Mouse (Mus musculus): ENCODE data around the gene Otoa.

Gene Otoa

GRCm38 (mm10) chr7:121082949-121083513, 1.6 kb downstream of the Otoa start:
- no peak for DNase-seq (ENCODE audit: low read depth)

- no peak for DNase-seq (ENCODE audit: low read depth)
Measured at GRCm38 (mm10) chr7:121084840-121085453, 3.5 kb downstream of the Otoa start.

- no peak for DNase-seq (ENCODE audit: low read depth)
Measured at GRCm38 (mm10) chr7:121085500-121085899, 4.0 kb downstream of the Otoa start.

- no peak for DNase-seq (ENCODE audit: low read depth)
Measured at GRCm38 (mm10) chr7:121088745-121089144, 7.3 kb downstream of the Otoa start.

GRCm38 (mm10) chr7:121090748-121091147, 9.3 kb downstream of the Otoa start:
- no peak for DNase-seq (ENCODE audit: low read depth)

GRCm38 (mm10) chr7:121093026-121093425, 11.6 kb downstream of the Otoa start:
- no peak for DNase-seq (ENCODE audit: low read depth)

- DNase-seq (ENCODE audit: low read depth) = no peak
Measured at GRCm38 (mm10) chr7:121098614-121099389, 17.4 kb downstream of the Otoa start.

DNA sequence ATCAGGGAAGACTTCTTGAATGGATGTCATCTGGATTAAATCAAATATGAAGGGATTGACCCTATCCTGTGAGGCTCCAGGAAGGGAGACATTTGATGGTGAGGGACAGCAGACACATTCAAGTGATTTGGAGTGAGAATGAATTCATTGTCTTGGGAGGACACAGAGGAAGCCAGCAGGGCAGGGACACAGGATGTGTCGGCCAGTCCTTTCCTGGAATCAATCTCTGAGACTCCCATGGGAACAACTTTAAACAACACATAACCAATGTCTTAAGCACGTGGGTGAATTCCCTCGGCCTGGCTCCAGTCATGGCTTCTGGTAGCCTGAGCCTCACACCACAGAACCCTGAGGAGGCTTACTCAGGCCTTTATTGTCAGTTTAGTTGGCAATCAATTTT, 26.4 kb downstream of the Otoa start:
- no peak for DNase-seq (ENCODE audit: low read depth)

DNA sequence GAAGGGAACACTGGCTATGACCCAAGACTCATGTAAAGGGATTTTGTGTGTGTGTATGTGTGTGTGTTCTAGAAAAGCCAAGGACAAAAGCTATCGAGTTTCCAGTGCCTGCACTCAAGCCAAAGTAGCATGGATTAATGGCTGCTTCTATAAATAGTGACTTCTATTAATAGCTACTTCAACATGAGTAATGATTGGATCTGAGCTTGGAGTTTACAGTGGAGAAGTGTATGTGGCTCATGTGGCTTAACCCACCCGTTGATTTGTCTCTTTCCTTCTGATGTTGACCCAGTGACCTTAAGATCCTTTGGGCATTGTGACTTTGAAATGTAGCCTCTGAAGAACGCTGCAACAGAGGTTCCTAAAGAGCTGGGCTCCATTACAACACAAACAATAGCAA, 29.9 kb downstream of the Otoa start:
- DNase-seq (ENCODE audit: low read depth) = no peak

DNA sequence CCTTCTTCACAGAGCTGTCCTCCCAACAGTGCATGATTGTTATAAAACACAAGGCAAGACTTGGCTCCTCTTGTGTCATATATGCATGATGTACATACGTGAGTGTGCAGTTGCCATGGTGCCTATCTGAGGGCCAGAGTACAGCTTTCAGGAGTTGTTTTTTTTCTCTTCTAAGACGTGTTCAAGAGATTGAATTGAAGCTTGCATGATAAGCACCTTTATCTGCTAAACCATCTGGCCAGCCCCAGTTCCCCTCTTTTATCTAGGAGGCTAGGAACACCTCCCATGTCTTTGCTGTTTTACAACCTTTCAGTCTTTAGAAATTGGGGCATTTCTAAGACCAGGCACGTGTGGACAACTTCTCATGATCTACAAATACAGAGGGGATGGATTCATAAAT, 30.3 kb downstream of the Otoa start:
- DNase-seq (ENCODE audit: low read depth) = no peak

GRCm38 (mm10) chr7:121120143-121120818, 38.8 kb downstream of the Otoa start:
- DNase-seq (ENCODE audit: low read depth) = peak; percentile 76

GRCm38 (mm10) chr7:121130837-121131236, 49.4 kb downstream of the Otoa start:
- no peak for DNase-seq (ENCODE audit: low read depth)

DNA sequence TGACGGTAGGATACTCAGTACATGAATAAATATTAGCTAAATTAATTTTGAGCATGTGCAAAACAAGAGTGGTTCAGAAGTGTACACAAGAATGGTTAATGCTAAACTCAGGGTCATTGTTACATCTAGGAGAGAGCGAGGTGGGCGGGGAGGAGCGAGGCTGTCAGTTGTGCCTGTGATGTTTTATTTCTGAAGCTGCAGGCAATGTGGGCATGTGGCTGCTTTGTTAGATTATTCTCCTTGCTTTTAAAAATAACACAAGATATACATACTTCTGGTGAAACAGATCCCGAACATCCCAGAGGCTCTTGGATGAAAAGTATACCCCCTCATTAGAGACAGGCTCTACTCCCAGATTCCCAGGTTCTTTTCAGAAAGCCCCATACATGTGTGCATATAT, 59.8 kb downstream of the Otoa start:
- DNase-seq (ENCODE audit: low read depth) = no peak

GRCm38 (mm10) chr7:121150662-121151061, 69.2 kb downstream of the Otoa start:
- DNase-seq (ENCODE audit: low read depth) = no peak

DNA sequence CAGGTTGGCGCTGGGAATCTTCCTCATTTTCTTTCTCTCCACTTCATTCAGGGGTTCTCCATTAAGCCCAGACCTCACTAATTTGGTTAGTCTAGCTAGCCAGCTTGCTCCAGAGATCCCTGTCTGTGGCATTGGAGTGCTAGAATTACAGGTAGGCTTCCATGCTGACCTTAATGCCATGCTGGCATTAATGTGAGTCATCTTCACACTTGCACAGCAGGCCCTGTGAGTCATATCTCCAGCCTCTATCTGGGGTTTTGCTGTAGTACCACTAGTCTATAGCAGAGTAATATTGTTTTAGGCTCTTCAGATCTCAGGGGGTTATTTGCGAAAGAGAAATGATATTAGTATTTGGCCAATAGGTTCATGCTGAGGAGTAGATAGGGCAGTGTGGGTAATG, 70.7 kb downstream of the Otoa start:
- no peak for DNase-seq (ENCODE audit: low read depth)

DNA sequence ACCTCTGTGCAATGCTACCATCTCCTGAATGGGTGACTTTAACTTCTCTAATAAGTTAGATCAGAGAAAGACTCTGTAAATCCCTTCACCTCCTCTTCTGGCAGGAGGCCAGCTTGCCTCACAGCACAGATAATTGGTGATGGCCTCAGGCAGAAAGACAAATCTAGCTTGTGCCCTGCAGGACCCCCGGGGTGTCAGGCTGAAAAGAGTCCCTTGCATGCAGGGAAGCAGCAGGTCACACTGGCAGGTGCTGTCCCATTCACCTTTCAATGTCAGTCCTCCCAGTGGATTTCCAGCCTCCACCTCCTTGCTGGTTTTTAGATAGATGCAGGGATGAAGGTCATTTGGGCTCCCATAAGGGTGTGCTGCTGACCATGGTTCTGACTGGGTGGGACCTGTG, 84.2 kb downstream of the Otoa start:
- no peak for DNase-seq (ENCODE audit: low read depth)

GRCm38 (mm10) chr7:121171888-121172287, 90.4 kb downstream of the Otoa start:
- DNase-seq (ENCODE audit: low read depth) = no peak

DNA sequence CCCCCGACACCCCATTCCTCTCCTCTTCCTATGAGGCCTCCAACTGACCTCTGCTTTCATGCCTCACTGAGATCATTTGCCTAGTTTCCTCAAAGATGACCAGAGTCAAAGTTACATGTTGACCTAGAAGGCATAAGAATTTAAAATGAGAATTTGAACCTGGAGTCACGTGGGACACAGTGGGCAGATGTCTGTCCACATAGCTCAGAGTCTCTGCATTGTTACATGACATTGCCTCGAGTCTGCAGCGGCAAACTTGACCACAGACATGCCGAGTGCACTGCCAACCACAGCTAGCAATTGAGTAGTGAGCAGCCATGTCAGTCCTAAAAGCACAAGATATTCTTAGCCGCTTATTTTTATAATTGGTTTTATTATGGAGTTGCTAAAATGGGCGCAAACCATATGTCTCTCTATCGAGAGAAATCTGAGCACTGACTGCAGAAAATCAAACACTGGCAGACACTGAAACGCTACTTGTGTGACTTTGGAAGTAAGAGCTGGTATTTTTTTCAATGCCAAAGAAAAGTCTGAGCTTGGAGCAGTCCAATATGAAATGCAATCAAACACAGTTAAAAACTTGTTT, 105.8 kb downstream of the Otoa start:
- no peak for DNase-seq (ENCODE audit: low read depth)

- no peak for DNase-seq (ENCODE audit: low read depth)
Measured at GRCm38 (mm10) chr7:121188976-121189375, 107.5 kb downstream of the Otoa start.

DNA sequence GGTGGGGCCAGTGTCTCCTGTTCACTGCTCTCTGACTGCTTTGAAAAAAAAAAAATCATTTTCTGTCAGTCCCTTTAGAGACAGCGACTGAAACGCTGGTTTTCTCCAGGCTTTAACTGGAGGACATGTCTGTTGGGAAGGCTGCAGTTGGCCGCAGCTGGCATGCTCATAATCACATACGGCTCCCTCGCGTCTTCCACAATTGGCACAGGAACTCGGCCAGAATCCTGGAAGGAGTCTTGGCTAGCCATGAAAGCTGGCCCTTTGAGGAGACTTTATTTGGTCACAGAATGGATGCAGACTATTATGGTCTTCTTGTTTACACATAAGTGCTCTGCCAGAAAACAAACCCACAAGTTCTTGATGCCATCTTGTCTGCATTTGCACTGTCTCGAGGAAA, 117.5 kb downstream of the Otoa start:
- DNase-seq (ENCODE audit: low read depth) = no peak

GRCm38 (mm10) chr7:121211804-121212203, 130.4 kb downstream of the Otoa start:
- no peak for DNase-seq (ENCODE audit: low read depth)
